Mouse (Mus musculus): ENCODE results near the gene Bod1. TPM values are rescaled to one million over a fixed set of nuclear protein-coding genes. Genes with fewer than 3 reads are reported as not detected.
A peak's percentile ranks its signal among the peaks of the same experiment; 100 is the strongest.

The Bod1 gene
- total and polyA plus RNA-seq, 2 experiments from 2014 or later, result 91.6 to 134 TPM

- Histone ChIP-seq H3K4me3 (ENCODE audit: low read depth, low read length) (no peak overlapping the region), H3K9ac (replicated peaks; ENCODE audit: low read length, poor library complexity, severe bottlenecking) (no peak overlapping the region), H3K4me2 (ENCODE audit: low read depth, low read length, poor library complexity, severe bottlenecking) (no peak overlapping the region), H3K27ac (ENCODE audit: low read depth, low read length) (no peak overlapping the region), H3K9me3 (ENCODE audit: low read length) (no peaks in the 10 kb centered on the region), H3K4me1 (ENCODE audit: insufficient read depth, low read length) (no peaks in the 10 kb centered on the region), H3K36me3 (ENCODE audit: insufficient read depth, low read length) (peaks cover 50% of the 10 kb centered on the region), H3K27me3 (ENCODE audit: insufficient read depth, low read length) (no peaks in the 10 kb centered on the region)
- WGBS, result 95% methylated on average over 4 of the region's 4 CpGs
- ATAC-seq (ENCODE audit: low FRiP score), result no peak
- DNase-seq (ENCODE audit: low spot score), result no peak
- no peak for TF ChIP-seq CTCF (IDR thresholded peaks at IDR 0.05)
Measured at GRCm38 (mm10) chr11:31663501-31663900, 8.2 kb downstream of the Bod1 start.

DNA sequence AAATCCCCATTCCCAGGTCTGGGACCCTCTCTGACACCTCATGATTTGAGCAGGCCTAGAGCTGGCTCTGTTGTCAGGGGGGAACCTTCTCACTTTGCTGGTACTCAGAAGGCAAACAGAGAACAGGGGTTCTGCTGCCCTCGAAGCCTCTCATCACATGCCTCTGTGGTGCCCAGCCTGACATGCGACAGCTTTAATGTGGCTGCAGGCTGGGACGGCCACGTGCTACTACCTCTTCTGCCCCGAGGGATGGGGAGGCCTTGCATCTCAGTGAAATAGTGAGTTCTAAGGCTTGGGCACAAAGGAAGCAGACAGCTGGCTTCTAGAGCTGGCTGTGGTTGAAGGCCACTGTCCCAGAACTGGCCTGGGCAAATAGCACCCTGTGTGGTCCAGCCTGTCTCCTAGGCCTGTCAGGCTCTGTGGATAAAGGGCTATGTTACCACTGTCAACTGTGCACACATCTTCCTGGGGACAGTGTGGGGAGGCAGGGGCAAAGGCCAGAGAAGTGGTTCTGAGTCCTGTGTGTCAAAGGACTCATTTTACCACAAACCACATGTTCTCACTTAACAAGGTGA is 8.7 kb downstream of the Bod1 start:
- no peaks in the 10 kb centered on the region for H3K9me3 ChIP-seq (ENCODE audit: low read length)
- no peak overlapping the region for H3K9ac ChIP-seq (replicated peaks; ENCODE audit: low read length, poor library complexity, severe bottlenecking)
- H3K27me3 ChIP-seq (ENCODE audit: insufficient read depth, low read length), result no peaks in the 10 kb centered on the region
- TF ChIP-seq CTCF (IDR thresholded peaks at IDR 0.05), result no peak
- H3K4me2 ChIP-seq (ENCODE audit: low read depth, low read length, poor library complexity, severe bottlenecking), result no peak overlapping the region
- H3K27ac ChIP-seq (ENCODE audit: low read depth, low read length), result no peak overlapping the region
- DNase-seq (ENCODE audit: low spot score) (no peak), ATAC-seq (ENCODE audit: low FRiP score) (no peak)
- no peak overlapping the region for H3K4me3 ChIP-seq (ENCODE audit: low read depth, low read length)
- peaks cover 50% of the 10 kb centered on the region for H3K36me3 ChIP-seq (ENCODE audit: insufficient read depth, low read length)
- 86% methylated on average over 5 of the region's 5 CpGs for WGBS
- H3K4me1 ChIP-seq (ENCODE audit: insufficient read depth, low read length), result no peaks in the 10 kb centered on the region

DNA sequence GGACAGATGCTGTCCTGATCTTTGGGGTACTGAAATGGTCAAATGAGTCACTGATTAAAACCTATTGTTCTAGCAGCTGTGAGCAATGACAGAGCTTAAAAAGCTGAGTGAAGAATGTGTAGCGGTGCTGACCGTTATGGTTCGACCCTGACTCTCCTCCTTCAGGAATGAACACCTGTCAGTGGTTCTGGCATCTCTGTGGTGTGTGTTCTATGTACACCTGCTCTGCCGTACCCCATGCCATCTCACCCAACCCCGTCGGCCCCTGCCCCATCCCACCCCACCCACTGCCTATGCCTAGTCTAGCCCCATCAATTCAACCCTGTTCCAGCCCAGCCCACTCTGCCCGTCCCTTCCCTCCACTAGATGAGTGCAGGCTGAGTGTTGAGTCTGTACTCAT is 9.5 kb downstream of the Bod1 start:
- H3K27ac ChIP-seq (ENCODE audit: low read depth, low read length), result no peak overlapping the region
- H3K4me3 ChIP-seq (ENCODE audit: low read depth, low read length), result no peak overlapping the region
- H3K4me1 ChIP-seq (ENCODE audit: insufficient read depth, low read length), result no peaks in the 10 kb centered on the region
- DNase-seq (ENCODE audit: low spot score), result no peak
- H3K9ac ChIP-seq (replicated peaks; ENCODE audit: low read length, poor library complexity, severe bottlenecking), result no peak overlapping the region
- no peaks in the 10 kb centered on the region for H3K27me3 ChIP-seq (ENCODE audit: insufficient read depth, low read length)
- WGBS, result 91% methylated on average over 7 of the region's 7 CpGs
- H3K9me3 ChIP-seq (ENCODE audit: low read length), result no peaks in the 10 kb centered on the region
- ATAC-seq (ENCODE audit: low FRiP score), result no peak
- no peak overlapping the region for H3K4me2 ChIP-seq (ENCODE audit: low read depth, low read length, poor library complexity, severe bottlenecking)
- no peak for TF ChIP-seq CTCF (IDR thresholded peaks at IDR 0.05)
- H3K36me3 ChIP-seq (ENCODE audit: insufficient read depth, low read length), result peaks cover 46% of the 10 kb centered on the region

DNA sequence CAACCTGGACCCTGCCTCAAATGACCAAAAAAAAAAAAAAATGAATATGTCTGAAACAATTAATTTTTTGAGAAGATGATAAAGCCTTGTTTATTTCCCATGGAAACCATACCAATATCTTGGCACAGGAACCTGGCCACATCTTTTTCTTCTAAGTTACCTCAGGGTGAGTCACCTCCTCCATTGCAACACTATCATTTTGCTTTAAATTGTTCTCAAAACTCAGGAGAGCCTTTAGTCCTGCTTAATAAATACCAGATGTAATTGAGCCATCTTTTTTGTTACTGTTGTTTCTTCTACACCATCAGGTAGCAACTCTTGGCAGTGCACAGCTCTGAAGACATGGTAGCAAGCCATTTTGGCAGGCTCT is 13.9 kb downstream of the Bod1 start:
- Histone ChIP-seq H3K4me1 (ENCODE audit: insufficient read depth, low read length) (no peaks in the 10 kb centered on the region), H3K9ac (replicated peaks; ENCODE audit: low read length, poor library complexity, severe bottlenecking) (no peak overlapping the region)
- ATAC-seq (ENCODE audit: low FRiP score), result no peak

DNA sequence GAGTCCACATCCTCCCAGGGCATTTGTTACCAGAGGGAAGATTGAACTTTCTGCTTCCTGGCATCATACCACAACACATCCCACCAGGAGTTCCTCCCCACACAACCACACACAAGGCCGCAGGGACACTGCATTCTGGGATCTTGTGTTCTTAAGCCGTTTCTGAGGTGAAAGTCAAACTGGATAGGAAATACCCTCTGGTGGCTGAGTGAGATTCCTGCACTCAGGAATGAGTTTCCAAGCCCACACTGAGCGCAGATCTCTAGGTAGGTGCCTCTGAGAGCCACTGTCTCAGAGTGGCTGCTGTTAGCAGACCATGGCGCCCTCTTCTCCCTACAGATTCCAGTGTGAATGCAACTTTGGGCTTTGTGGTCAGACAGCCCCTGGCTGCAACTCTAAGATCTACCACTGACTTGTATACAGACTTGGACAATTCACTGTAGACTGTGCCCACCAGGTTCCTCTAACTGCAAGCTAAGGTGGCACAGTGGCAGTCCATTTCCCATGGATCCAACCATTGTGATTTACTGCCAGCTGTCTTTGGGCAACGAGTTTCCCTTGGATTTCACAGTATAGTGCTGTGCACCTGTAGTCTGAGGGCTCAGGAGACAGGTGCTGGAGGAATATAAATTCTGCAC is 14.4 kb downstream of the Bod1 start:
- Histone ChIP-seq H3K9ac (replicated peaks; ENCODE audit: low read length, poor library complexity, severe bottlenecking) (no peak overlapping the region), H3K27ac (ENCODE audit: low read depth, low read length) (no peak overlapping the region), H3K9me3 (ENCODE audit: low read length) (0 out of 2 replicates have a peak, but pooled peaks cover 5% of the 10 kb centered on the region), H3K27me3 (ENCODE audit: insufficient read depth, low read length) (no peaks in the 10 kb centered on the region), H3K4me3 (ENCODE audit: low read depth, low read length) (no peak overlapping the region), H3K36me3 (ENCODE audit: insufficient read depth, low read length) (peaks cover 10% of the 10 kb centered on the region), H3K4me2 (ENCODE audit: low read depth, low read length, poor library complexity, severe bottlenecking) (no peak overlapping the region), H3K4me1 (ENCODE audit: insufficient read depth, low read length) (no peaks in the 10 kb centered on the region)
- 73% methylated on average over 5 of the region's 5 CpGs for WGBS
- peak; percentile 54 for TF ChIP-seq CTCF (IDR thresholded peaks at IDR 0.05)
- DNase-seq (ENCODE audit: low spot score), result no peak
- ATAC-seq (ENCODE audit: low FRiP score), result no peak

More for the DNA sequence above, 13.9 kb downstream of the Bod1 start:
- no peak overlapping the region for H3K4me3 ChIP-seq (ENCODE audit: low read depth, low read length)
- H3K36me3 ChIP-seq (ENCODE audit: insufficient read depth, low read length), result peaks cover 12% of the 10 kb centered on the region
- no peak overlapping the region for H3K4me2 ChIP-seq (ENCODE audit: low read depth, low read length, poor library complexity, severe bottlenecking)
- H3K27me3 ChIP-seq (ENCODE audit: insufficient read depth, low read length), result no peaks in the 10 kb centered on the region
- H3K9me3 ChIP-seq (ENCODE audit: low read length), result no peaks in the 10 kb centered on the region
- DNase-seq (ENCODE audit: low spot score), result no peak
- TF ChIP-seq CTCF (IDR thresholded peaks at IDR 0.05), result no peak
- no peak overlapping the region for H3K27ac ChIP-seq (ENCODE audit: low read depth, low read length)

DNA sequence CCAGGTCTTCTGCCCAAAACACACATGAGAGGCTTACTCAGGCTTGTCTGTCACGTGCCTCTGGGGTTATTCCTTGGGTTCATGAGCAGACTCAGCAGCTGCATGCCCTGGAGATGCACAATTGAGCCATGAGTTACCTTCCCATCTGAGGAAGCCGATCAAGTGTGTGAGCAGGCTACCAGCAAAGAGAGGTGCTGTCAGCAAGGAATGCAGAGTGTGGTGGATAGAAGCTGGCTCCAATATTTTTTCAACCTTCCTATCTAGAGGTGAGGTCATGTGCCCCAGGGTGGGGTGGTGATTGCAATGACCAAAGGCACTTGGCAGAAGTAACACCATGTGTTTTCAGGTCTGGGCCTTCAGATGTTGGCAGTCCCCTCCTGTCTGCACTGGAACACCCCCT is 22.2 kb downstream of the Bod1 start:
- 55% methylated on average over 2 of the region's 2 CpGs for WGBS
- H3K4me1 ChIP-seq (ENCODE audit: insufficient read depth, low read length), result no peaks in the 10 kb centered on the region
- TF ChIP-seq CTCF (IDR thresholded peaks at IDR 0.05), result no peak
- no peak overlapping the region for H3K27ac ChIP-seq (ENCODE audit: low read depth, low read length)
- H3K4me2 ChIP-seq (ENCODE audit: low read depth, low read length, poor library complexity, severe bottlenecking), result no peak overlapping the region
- H3K27me3 ChIP-seq (ENCODE audit: insufficient read depth, low read length), result no peaks in the 10 kb centered on the region
- H3K9me3 ChIP-seq (ENCODE audit: low read length), result 0 out of 2 replicates have a peak, but pooled peaks cover 5% of the 10 kb centered on the region
- H3K9ac ChIP-seq (replicated peaks; ENCODE audit: low read length, poor library complexity, severe bottlenecking), result no peak overlapping the region
- ATAC-seq (ENCODE audit: low FRiP score) (no peak), DNase-seq (ENCODE audit: low spot score) (no peak)
- no peak overlapping the region for H3K4me3 ChIP-seq (ENCODE audit: low read depth, low read length)
- H3K36me3 ChIP-seq (ENCODE audit: insufficient read depth, low read length), result no peaks in the 10 kb centered on the region

Data from midbrain, postnatal 0 days (tissue).